Mouse (Mus musculus) brain, embryonic 18.5 days (tissue): ENCODE measurements around the gene Lin28a.

Source experiments
- DNase-seq: peaks from one replicate; pipeline ENCODE4 v3.0.0-alpha.2; 2012; ENCODE audit warnings: low read depth, low spot score

Lin28a gene

GRCm38 (mm10) chr4:134018779-134019145 lies at the start of gene Lin28a:
Gene Lin28a, minus strand, starts transcription at chr4:134018841.
- no peak for DNase-seq

- DNase-seq, result no peak
Measured at GRCm38 (mm10) chr4:134067833-134068544, 49.3 kb upstream of the Lin28a start.

GRCm38 (mm10) chr4:134067383-134067782 lies 48.7 kb upstream of the Lin28a start:
- DNase-seq, result no peak

GRCm38 (mm10) chr4:134065431-134066004 lies 46.9 kb upstream of the Lin28a start:
- no peak for DNase-seq

GRCm38 (mm10) chr4:134062561-134062960 lies 43.9 kb upstream of the Lin28a start:
- no peak for DNase-seq

DNA sequence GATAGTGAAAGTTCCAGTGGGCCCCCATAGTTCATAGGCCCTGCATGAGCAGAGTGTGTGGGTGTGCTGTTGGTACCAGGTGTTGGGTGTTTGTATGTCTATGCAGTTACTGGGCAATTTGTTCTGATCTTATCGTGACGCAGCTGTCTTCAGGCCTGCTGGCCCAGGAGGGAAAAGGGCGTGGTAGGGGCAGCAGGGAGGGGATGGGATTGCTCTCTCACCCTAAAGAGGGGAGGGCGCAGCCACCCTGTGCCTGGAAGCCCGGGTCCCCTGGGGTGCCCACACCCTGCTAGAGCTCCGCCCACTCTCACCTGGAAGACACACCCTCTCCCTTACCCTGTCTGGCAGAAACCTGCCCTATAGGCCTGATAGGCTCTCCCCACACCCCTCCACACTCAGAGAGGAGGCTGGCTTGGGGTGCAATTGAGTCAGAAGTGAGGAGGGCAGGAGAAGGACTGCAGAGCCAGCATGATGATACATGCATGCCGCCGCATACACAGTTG lies 43.4 kb upstream of the Lin28a start:
- DNase-seq, result no peak

DNA sequence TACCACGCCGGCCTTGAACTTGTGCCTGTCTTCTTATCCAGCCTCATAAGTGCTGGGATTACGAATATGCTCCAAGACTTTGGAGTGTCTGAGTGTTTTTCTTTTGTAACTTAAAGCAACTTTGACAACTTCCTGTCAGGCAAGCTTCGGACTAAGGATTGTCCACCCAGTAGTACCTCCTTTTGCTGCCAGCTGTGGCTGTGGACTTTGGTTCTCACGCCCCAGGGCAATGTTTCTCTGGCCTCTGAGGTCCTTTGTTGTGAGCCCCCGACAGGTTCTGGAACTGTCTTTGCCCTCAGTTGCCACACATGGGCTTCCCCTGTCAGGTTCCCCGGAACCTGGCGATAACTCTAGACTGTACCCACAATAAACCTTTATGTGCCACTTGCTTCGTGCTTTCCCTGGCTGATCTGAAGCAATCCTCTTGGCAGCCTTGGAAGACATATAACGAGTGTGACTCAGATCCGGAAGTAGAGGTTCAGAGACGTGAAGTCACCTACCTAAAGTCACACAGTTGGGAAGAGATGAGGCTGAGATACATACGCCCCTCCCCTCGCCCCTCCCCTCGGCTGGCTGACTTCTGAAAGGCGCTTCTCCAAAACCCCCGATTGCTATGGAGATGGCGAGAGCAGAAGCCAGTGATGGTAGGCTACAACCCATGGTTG lies 42.7 kb upstream of the Lin28a start:
- DNase-seq, result no peak

DNA sequence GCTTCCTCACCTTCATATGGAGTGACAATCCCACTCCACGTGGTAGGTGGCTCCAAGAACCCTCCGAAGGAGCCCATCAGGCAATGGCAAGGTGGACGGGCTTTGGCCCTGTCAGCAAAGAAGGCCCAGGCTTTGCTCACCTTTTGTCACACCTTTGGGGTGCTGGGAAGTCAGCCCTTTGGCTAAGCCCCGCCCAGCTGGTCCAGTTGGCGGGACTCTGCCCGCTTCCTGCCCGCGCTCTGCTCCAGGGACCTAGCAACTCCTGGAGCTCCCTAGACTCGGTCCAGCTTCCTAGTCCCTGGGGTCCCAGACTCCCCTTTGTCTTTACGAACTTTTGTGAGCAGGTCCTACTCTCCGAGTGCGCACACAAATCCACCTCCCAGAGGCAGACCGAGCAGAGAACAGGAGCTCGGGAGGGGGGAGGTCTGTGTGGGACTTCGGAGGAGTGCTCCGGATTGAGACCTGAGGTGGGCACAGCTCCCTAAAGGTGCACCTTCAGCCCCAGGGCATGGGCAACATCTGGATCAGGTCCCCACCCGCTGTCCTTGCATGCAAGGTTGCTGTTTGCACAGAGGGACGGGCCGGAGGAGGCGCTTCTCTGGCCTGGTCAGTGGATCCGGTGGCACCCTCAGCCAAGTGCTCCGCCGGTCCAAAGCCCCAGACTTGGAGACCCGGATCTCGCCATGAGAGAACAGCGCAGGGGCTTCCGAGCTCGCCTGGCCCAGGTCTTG lies 41.7 kb upstream of the Lin28a start, which contains the start of gene Crybg2:
Crybg2 (plus strand) TSS at position 681 of the 731 bp plus-strand sequence.
- DNase-seq, result no peak

GRCm38 (mm10) chr4:134058908-134059307 lies 40.3 kb upstream of the Lin28a start:
- no peak for DNase-seq

GRCm38 (mm10) chr4:134058166-134058715 lies 39.6 kb upstream of the Lin28a start:
- DNase-seq, result no peak

GRCm38 (mm10) chr4:134053538-134053937 lies 34.9 kb upstream of the Lin28a start, which contains the start of gene Zfp683:
Gene Zfp683, plus strand, starts transcription at chr4:134053838.
- DNase-seq, result no peak

DNA sequence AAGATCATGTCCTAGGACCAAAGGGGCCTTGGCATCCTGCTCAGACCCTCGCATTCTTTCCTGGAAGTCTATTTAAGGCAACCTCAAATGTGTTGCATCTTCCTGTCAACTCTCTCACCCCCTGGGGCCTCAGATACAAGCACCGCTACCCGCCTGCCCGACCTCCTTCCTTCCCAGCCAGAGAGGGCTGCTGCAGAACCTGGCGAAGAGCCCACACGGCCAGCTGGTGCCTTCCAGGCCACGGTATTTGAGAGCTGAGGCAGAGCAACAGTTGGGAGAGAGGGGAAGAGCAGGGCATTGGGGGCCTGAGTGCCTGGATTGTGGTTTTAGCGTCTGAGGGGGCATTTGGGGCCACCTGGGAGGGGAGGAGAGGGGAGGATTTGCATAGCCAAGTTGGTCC lies 33.9 kb upstream of the Lin28a start:
- DNase-seq, result peak; percentile 3

GRCm38 (mm10) chr4:134051912-134052311 lies 33.3 kb upstream of the Lin28a start:
- DNase-seq, result no peak

DNA sequence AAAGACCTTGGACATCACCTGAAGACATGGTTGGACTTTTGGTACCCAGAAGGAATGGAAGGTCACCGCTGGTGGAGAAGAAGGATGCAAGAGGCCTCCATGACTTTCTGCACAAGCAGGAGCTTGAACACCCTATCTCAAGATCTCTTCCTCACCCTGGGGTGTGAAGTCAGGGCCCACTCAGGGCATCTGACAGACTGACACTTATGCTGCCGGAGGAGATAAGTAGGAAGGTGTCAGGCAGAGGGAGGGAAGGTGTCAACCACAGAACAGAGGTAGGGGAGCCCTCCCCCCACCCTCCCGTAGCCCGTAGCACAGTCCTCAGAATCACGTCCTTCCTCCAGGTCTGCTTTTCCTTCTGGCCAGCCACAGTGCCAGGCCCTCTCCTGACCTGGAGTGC lies 29.0 kb upstream of the Lin28a start:
- DNase-seq, result no peak

DNA sequence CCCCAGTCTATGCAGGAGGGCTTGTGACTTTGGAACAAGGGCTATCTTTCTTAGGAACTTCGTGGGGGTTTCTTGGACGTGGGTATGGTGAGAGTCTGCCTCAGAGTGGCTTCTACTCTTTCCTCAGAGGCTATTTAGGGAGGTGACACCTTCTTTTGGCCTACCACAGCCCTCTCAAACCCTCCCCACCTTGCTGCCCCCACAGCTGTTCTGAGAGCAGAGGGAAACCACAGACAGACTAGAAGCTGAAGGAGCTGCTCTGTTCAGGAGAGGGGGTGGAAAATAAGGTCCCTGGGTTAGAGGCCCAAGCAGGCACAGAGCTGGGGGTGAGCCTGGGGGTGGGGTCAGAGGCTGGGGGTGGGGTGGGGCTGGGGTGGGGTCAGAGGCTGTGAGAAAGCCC lies 24.4 kb upstream of the Lin28a start:
- no peak for DNase-seq

GRCm38 (mm10) chr4:134041317-134042123 lies 22.9 kb upstream of the Lin28a start:
- no peak for DNase-seq

DNA sequence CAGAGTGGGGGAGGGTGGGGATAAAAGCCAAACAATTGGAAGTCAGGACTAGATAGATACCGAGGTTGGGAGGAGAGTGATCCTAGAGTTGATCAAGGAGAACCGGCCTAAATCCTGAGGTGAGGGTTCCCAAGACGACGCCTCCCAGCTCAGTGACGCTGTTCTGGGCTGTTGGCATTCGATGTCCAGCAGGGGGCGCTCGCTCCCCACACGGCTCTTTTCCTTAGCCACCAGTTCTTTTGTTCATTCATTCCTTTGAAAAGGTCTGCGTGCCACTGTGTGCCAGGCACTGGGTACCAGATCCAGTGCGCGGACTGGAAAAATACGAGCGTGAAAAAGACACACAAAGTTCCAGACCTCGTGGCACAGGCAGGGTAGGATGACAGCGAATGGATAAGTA lies 17.3 kb upstream of the Lin28a start:
- no peak for DNase-seq

DNA sequence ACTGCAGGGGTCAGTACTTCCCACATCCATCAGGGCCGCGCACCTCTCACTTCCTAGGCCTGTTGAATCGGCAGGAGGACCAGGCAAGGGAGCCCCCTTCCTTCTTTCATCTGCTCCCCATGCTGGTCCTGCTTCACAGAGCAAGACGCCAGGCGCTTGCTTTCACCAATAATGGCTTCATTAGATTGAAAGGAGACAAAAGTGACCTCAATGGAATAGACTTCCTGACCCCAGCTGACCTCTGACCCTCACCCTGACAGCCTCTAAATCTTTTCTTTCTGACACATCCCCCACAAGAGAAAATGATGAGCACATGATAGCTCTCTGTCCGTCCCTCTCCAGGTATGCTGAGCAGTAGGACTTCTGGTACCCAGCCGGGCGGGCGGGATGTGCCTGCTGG lies 7.2 kb upstream of the Lin28a start:
- no peak for DNase-seq

DNA sequence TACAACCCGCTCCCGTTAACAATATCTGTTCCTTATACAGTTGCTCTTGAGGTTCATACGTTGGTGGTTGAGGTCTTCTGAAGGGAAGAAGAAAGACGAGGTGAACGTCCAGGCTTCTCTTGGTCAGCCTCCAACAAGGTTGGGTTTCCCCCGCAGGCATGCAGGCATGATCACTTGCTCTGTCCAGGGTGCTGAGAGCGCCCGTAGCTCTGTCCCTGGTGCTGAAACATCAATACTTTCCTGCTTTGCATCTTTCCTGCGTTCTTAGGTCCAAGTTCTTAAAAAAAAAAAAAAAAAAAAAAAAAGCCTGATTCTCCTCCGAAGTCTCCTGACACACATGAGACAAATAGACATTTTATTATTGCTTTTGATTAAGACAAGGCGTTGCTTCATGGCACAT lies 2.0 kb upstream of the Lin28a start:
- DNase-seq, result no peak

GRCm38 (mm10) chr4:134019641-134020351 lies 1.2 kb upstream of the Lin28a start:
- DNase-seq, result no peak
